Mouse (Mus musculus): ENCODE measurements around the gene Kxd1.

Gene Kxd1

DNA sequence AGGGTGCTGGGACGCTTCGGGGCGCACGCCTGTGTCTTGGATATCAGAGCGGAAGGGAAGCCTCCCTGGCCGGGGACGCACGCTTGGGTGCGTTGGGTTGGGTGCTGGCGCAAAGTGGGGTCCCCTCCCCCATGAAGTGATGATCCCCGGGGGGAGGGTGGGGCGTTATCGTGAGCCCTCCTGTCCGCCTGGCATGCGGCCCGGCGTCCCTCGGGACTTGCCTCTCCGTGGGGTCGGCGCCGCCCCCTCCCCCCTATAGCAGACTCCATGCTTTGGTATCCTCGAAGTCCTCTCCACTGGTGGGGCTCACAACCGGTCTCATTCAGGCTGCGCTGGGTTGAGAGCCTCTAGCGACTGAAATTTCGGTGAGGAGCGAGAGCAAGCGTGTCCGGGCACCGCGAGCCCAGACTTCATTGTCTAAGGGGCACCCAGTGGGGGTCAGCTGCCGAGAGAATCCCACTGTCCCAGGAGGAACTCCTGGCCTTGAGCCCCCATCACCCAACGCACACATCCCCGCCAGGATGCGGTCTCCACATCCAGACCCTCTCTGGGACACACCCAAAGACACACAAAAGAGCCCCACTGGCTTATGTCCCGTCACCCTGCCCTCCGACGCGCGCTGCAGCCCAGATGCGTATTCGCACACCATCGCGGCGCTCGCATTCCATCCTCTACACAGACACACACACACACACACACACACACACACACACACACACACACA lies 33.9 kb downstream of the Kxd1 start:
- no peak for DNase-seq (ENCODE audit: low spot score)

DNA sequence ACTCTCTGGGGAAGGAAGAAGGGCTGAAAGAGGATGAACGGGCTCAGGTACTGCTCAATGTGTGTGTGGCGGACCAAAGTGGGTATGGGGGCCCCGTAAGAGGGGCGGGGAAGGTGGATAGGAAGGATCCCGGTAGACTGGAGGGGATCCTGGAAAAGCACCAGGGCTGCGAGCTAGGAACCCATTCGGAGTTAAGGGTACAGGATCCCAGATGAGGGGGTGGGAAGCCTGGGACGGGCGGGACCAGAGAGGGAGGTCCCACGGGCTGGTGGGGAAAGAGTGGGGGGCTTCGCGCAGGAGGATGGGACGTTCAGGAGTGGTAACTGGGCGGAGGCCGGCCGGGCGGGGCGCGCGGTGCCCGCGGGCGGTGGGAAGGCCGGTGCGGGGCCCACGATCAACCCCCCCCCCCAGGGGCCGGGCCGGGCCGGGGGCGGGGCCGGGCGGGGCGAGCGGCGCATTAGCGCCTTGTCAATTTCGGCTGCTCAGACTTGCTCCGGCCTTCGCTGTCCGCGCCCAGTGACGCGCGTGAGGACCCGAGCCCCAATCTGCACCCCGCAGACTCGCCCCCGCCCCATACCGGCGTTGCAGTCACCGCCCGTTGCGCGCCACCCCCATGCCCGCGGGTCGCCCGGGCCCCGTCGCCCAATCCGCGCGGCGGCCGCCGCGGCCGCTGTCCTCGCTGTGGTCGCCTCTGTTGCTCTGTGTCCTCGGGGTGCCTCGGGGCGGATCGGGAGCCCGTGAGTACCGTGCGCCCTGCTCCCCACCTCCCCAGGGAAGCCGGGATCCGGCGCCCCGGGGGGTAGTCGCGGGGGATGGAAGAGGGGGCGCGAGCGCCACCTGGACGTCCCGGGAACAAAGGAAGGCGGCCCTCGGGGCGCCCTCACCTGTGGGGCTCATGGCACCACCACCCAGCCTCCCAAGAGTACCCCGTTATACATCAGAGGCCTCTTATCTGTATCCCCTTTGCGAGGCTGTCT lies 34.8 kb downstream of the Kxd1 start, which contains the start of gene Crlf1:
Crlf1 (plus strand) TSS at position 495 of the 977 bp plus-strand sequence.
- no peak for DNase-seq (ENCODE audit: low spot score)

DNA sequence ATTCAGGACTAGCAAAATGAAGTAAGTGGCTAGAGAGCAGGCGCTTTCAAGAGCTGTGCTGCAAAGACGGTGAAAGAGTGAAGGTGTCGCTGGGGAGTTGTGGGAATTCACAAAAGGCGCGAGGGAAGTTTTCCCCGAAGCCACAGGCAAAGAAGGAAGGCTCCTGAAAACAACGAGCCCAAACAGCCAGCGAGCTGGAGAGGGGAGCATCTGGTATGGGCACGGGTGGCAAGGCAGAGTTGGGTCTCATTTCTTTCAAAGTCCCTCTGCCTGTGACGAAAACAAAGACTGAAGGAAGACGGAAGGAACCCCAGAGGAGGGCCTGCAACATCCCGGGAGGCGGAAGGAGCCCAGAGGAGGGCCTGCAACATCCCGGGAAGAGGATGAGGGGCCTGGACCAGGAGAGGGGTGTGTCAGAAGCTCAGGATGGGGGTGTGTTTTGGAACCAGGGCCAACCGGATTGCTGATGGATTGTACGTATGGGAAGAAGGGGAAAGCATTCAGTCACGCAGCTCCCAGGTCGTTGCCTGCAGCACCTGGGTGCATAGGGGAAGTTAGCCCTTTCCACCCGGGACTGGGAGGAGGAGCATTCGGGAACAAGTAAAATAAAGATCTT lies 36.8 kb downstream of the Kxd1 start:
- no peak for DNase-seq (ENCODE audit: low spot score)

DNA sequence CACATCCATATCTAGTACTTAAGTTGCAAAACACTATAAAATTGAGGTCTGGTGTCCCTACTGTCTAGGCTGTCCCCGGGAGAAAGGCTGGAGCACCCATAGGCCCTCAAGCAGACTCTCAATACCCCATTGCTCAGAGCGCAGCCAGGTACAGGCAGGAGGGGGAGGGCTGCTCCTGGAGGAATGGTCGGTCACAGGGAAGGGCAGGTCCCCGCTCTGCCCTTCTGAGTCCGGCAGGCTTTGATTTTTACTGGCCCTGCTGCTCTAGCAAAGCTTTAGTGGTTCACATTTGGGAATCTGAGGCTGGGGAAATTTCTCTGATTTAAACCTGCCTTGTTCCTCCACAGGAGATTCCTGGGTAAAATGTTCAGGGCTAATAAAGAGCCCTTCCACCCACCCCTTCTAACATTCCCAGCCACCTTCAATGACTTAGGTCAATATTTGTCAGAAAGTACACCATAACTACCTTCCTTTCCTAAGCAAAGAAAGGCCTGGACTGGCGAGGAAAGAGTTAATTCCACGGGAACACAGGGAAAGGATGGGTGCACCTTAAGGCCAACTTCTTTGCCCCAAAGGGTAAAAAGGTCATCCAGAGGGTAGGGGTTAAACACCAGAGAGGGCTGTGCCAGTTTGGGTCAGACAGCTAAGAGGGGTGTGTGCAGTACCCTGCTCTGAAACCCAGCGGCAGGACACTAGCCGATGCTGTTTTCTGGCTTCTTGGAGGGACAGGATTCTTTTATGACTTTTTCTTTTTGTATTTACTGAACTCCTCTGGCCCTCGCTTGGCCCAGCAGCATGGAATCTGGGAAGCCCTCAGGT lies 37.5 kb downstream of the Kxd1 start:
- DNase-seq (ENCODE audit: low spot score): no peak

DNA sequence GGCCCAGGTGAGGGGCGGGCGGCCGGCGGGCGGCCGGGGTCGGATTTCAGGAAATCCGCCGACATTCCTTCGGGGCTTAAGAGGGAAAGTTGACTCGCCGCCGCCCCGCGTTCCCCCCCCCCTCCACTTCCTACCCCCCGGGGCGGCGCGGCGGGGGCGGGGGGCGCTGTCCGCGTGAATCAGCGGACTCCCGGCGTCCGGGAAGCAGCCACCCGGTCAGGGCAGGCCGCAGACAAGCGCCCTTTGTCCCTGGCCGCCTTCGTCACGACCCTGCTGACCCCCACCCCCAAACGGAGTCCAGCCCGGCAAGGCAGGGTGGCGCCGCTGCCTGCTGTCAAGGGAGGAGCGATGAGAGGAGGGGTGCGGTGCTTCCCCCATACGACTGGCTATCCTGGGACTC lies 38.2 kb downstream of the Kxd1 start:
- no peak for DNase-seq (ENCODE audit: low spot score)

DNA sequence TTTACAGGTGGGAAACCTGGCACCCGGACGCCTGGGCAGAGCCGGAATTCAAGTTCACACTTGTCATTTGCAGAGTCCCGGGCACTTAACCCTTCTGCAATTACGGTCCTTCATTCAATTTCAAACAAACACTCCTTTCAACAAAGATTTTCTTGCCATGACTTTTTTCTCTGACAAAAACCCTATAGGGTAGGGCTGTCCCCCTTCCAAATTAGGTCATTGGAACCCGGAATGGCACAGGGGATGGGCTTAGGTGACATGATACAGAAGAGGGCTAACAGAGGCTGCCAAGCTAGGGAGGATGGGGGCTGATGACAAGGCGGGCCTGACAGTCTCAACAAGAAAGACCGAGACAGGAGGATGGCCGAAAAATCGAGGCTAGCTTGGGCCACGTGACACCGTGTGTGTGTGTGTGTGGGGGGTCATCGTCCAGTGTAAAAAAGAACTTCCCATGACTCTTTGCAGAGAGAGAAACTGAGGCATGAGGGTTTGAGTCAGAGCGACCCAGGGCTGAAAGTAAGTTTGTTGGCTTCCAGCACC lies 38.8 kb downstream of the Kxd1 start:
- DNase-seq (ENCODE audit: low spot score): no peak

DNA sequence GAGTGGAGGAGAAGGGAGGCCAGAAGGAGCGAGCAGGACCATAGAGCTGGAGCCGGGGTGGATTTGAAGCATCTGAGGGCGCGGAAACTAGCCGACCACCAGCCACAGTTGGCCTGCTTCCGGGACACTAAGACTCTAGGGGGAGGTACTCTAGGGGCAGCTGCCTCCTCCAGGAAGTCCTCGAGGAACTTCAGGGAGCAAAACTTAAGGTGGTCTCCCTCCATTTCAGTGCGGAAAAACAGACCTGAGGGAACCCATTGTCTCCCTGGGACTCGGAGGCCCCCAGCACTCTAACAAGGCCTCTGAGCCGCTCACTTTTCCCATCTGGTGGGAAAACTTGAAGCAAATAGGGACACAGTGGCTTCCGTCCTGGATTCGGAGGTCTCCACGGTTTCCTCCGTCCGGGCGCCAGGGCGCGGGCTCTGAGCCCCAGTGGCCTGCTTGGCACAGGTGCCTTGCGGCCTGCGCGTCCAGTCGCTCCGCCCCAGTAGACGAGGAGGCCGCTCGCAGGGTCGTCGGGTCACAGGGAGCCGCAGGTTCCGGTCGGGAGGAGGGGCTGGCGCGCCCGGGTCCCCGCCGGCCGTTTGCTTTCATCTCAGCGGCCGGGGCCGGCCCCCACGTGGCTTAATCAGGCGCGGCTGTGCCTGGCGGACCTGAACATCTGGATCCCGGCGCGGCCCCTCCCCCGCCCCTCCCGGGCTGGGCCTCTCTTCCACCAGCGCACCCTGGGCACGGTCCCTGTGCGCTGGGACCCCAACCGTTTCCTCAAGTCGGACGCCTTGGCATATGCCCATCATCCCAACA lies 39.6 kb downstream of the Kxd1 start:
- no peak for DNase-seq (ENCODE audit: low spot score)

DNA sequence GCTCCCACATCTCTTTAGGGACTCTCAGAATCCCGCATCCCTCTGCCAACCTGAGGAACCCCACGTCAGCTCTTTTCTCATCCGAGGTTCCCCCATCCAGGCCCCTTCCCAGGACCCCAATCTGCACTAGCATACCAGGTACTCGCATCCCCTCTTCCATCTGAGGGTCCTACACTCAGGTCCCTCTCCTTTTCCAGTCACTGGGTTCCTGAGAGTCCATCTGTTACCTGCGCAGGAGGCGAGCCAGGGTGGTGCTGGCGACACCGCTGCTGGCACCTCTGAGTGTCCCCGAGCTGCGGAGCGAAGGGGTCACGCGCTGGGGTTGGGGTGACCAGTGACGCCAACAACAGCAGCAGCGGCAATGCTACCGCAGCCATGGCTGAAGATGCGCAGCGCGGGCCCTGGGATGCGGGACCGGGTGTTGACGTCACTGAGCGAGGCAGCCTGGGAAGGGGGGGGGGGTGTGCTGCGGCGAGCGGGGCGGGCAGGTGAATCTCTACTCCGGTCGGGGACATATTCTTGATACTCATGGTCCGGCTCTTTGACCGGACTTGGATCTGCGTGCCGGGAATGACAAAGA lies 40.7 kb downstream of the Kxd1 start, which contains the start of gene Tmem59l:
Tmem59l (minus strand) TSS at position 418 of the 580 bp plus-strand sequence.
- no peak for DNase-seq (ENCODE audit: low spot score)

DNA sequence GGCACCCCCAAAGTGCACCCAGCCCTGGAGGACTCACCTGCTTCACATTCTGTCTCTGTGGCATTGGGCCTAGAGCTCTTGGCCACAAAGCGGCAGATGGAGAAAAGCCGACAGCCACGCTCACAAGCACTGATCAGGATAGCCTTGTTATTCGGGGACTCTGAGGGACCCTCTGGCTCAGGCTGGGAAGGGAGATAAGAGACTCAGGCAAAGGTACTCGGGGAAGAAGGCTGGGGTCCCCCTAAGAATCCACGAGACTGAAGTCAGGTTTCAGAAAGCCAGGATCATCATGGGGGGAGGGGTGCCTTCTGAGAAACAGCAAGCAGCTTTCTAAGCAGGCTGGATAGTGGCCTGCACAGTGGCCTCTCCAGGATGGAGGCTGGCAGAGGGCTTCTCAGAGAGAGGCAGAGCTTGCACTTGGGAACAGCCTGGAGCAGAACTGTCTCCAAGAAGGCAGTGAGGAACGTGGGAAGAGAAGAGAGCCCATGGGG lies 41.5 kb downstream of the Kxd1 start:
- no peak for DNase-seq (ENCODE audit: low spot score)

DNA sequence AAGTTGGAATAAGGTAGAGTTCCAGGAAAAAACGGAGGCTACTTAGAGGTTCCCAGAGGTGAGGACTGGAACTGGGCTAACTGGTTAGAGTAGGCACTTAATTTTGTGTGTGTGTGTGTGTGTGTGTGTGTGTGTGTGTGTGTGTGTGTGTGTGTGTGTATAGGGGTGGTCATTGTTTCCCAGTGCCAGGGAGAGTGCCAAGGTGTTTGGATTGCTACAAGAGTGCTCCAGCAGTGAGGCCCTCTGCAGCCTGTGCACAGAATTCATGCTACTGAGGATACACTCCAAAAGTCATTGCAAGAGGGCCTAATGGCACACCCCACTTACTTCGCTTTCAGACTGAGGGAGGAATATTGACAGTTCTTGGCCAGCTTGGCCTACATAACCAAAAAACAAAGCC lies 44.8 kb downstream of the Kxd1 start:
- no peak for DNase-seq (ENCODE audit: low spot score)

DNA sequence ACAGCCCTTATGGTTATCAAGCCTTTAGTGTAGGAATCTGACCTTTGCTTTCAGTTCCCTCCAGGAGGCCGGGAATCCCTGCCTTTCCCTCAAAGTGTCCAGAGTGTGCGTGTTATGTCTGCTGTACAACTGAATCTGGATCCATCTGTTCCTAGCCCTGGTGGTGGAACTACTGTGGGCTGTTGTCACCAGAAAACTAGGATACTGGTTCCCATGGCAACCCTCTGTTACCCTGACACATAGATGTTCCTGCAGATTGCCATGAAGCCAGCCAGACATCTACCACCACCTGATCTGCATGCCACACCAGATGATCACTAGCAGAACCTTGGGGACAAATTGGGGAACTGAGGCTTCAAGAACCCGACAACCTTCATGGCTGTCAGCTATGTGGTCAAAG lies 45.8 kb downstream of the Kxd1 start:
- DNase-seq (ENCODE audit: low spot score): no peak

DNA sequence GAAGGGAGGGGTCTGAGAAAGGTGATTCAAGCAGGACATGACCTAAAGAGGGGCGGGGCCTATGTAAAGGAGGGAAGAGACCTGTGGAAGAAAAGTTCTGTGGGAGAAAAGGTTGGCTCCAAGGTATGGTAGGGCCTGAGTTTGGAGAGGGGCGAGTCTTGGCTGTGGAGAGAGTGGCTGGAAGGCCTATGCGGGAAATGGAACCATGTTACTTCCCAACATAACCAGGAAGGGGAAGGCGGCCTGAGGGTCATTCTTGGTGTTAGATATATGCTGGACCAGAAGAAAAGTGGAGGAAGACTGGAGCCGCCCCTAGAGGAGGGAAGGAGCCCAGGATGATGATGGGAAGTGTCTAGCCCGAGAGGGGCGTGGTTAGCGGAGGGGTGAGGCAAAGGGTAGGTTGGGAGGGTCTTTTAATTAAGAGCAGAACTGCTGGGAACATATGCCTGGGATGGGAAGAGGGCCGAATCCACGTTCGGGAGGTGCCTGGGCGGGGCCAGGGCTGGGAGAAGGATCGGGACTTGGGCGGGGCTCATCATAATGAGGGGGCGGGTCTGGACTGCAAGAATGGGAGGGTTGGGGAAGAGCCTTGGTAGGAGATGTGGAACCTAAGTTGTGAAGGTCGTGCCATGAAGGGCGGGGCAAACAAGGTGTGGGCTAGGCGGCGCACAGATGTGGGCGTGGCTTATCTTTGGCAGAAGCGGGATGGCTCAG lies 50.3 kb downstream of the Kxd1 start:
- no peak for DNase-seq (ENCODE audit: low spot score)

DNA sequence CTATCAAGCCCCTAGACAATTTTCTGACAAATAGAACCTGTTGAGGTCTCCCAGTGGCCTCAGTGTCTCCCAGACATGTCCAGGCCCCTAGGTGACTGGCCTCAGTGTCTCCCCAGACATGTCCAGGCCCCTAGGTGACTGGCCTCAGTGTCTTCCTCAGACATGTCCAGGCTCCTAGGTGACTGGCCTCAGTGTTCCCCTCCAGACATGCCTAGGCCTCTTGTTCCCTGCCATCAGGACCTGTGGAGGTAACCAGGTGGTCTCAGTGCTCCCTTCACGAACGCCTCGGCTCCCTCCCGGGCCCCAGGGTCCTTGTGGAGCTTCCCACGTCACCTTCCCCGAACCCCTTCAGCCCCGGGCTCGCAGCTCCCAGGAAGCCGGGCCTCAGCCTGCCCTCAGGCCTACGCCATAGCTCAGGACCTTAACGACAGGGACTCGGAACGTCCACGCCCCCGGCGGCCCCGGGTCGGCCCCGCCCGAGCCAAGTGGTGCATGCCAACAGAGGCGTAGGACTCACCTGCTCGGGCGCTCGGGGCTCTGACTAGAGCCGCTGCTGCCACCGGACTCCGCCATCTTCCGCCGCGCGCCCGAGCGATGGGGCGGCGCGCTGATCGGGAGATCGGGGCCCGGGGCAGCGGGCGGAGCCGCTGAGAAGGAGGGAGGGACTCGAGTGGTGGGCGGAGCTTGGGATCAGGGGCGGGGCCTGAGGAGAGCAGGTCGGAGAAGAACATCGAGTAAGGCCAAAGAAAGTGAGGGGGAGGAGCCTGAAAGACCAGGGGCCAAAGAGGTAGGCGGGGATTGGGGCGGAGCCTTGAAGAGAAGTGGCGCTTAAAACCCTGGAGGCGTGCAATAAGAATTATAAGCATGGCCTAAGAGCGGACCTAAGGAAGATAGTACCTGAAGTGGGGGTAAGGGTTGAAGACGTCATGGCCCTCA lies 51.2 kb downstream of the Kxd1 start, which contains the start of gene Klhl26:
Klhl26 (minus strand) TSS at position 636 of the 936 bp plus-strand sequence.
- peak; percentile 95 for DNase-seq (ENCODE audit: low spot score)

DNA sequence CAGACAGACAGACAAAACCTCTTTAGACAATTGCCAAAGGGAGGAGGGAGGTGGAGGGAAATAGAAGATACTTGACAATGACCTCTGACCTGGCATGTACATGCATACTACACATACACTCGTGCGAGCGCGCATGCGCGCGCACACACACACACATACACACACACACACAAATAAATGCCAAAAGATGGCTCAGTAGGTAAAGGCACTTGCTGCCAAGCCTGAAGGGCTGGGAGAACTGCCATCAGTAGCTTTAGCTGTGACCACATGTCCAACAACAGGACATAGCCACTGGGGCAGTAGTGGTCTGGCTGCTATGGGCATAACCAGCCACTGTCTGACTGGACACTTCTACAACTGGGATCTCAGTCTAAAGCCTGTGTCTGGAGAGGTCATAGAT lies 55.9 kb downstream of the Kxd1 start:
- no peak for DNase-seq (ENCODE audit: low spot score)

DNA sequence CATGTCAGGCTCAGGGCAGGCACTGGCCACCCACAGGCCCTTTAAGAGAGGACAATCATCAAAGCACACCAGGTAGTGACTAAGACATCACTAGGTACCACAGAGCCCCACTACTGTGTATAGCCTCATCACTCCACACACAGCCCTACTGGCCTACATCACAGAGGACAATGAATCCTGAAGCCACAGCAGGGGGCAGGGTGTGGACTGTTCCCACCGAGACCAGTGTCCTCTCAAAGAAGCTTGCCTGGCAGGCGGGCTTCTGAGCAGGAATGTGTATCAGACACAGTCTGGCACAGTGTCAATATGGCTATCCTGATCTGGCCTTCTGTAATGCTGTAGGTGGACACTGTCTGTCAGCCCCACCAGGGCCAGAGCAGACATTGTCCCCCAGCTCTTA lies 57.8 kb downstream of the Kxd1 start:
- DNase-seq (ENCODE audit: low spot score): no peak

DNA sequence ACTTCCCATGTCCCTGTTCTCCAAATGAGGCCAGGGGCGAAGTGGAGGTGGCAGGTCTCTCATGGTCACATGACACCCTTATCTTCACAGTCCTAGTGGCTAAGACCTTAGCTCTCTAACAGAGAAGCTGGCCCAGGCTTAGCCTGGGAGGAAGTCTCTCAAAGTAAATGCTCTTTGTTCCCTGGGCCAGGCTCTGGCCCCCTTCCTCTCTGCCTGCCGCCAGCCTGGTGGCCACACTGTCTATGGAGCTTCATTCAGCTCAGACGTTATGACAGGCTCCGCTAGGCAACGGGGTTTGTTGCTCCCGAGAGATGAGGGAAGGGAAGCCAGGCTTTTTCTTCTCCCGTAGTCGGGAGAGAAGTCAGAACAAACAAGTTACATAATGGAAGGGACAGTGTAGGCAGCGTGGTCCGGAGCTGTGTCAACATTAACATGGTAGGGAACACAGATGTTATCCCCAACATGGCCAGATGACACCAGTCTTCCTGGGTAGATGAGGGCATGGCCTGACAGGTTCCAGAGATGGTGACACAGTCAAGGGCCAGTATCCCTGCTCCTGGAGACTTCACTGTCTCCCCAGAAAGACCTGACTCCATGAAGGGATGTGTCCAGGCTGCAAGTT lies 58.4 kb downstream of the Kxd1 start:
- DNase-seq (ENCODE audit: low spot score): no peak

DNA sequence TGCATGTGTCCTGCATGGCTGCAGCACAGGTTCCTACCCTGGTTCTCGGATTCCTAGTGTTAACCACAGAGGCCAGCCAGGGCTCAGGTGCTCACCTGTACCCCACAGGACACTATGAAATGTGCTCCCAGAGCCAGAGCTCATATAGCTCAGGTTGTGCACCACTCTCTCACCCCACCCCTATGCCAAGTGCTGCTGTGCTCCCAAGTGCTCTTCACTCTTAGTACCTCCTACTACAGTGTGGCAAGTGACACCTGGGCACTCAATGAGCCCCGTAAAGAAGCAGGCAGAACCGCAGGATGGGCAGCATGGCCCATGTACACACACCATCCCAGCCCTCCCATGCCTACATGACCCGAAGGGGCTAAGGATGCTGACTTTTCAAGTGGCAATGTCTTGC lies 59.0 kb downstream of the Kxd1 start:
- DNase-seq (ENCODE audit: low spot score): no peak

DNA sequence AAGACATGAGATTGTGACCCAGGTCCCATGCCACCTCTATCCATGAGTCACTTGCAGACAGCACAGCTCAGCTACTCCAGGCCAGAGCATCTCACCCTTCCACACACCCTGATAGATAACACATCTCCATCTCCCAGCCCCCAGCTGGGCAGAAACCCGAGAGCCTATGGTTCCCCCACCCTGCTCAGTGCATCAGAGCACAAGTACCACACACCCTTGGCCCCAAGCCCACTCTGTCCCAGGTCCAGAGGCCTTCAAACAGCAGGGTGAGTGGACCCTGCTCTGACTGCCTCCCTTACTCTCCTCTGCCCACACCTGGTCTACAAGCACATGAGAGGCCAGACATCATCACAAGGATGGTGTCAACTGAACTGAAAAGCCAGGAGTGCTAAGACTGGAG lies 59.8 kb downstream of the Kxd1 start:
- no peak for DNase-seq (ENCODE audit: low spot score)
